Mouse (Mus musculus): ENCODE measurements around the gene Ubqln3.

Ubqln3 gene

GRCm38 (mm10) chr7:104143179-104143578 is at the start of gene Ubqln3:
TSS of gene Ubqln3 (minus strand) at chr7:104143279.
- no peak for DNase-seq (ENCODE audit: low spot score in 2 of 2)

- no peak for DNase-seq (ENCODE audit: low spot score in 2 of 2)
Observed at GRCm38 (mm10) chr7:104191275-104191674, 48.2 kb upstream of the Ubqln3 start.

GRCm38 (mm10) chr7:104183292-104183691 is 40.2 kb upstream of the Ubqln3 start, which contains the start of gene Olfr648:
TSS of gene Olfr648 (minus strand) at chr7:104183392.
- DNase-seq (ENCODE audit: low spot score in 2 of 2) = no peak

- no peak for DNase-seq (ENCODE audit: low spot score in 2 of 2)
Observed at GRCm38 (mm10) chr7:104179074-104179473, 36.0 kb upstream of the Ubqln3 start.

- no peak for DNase-seq (ENCODE audit: low spot score in 2 of 2)
Observed at GRCm38 (mm10) chr7:104178422-104179054, 35.5 kb upstream of the Ubqln3 start.

GRCm38 (mm10) chr7:104175085-104175484 is 32.0 kb upstream of the Ubqln3 start:
- DNase-seq (ENCODE audit: low spot score in 2 of 2) = no peak

- DNase-seq (ENCODE audit: low spot score in 2 of 2) = no peak
Observed at GRCm38 (mm10) chr7:104169634-104170204, 26.6 kb upstream of the Ubqln3 start.

- DNase-seq (ENCODE audit: low spot score in 2 of 2) = no peak
Observed at GRCm38 (mm10) chr7:104167105-104167504, 24.0 kb upstream of the Ubqln3 start.

GRCm38 (mm10) chr7:104150456-104150855 is 7.4 kb upstream of the Ubqln3 start, which contains the start of gene Ubqlnl:
TSS of gene Ubqlnl (minus strand) at chr7:104150556.
- DNase-seq (ENCODE audit: low spot score in 2 of 2) = no peak

- DNase-seq (ENCODE audit: low spot score in 2 of 2) = no peak
Observed at GRCm38 (mm10) chr7:104137305-104137704, 5.8 kb downstream of the Ubqln3 start, which contains the start of gene Olfr643. TSS of gene Olfr643 (minus strand) at chr7:104137405.

GRCm38 (mm10) chr7:104129726-104130125 is 13.4 kb downstream of the Ubqln3 start, which contains the start of gene Ubqln5:
TSS of gene Ubqln5 (minus strand) at chr7:104129826.
- DNase-seq (ENCODE audit: low spot score in 2 of 2) = no peak

GRCm38 (mm10) chr7:104104757-104104972 is 38.4 kb downstream of the Ubqln3 start, which contains the start of gene Olfr646:
TSS of gene Olfr646 (plus strand) at chr7:104104873.
- DNase-seq (ENCODE audit: low spot score in 2 of 2) = no peak

GRCm38 (mm10) chr7:104103913-104104756 is 38.9 kb downstream of the Ubqln3 start:
- no peak for DNase-seq (ENCODE audit: low spot score in 2 of 2)

Measured in cerebellum, postnatal 4 days (tissue).